Mouse (Mus musculus): ENCODE data around the gene Fzr1. TPM values are rescaled to one million over a fixed set of nuclear protein-coding genes. Genes with fewer than 3 reads are reported as not detected.
A peak's percentile ranks its signal among the peaks of the same experiment; 100 is the strongest.

Fzr1 gene
- total and polyA plus RNA-seq, 2 experiments from 2014 or later, result 47.6 to 48.4 TPM

DNA sequence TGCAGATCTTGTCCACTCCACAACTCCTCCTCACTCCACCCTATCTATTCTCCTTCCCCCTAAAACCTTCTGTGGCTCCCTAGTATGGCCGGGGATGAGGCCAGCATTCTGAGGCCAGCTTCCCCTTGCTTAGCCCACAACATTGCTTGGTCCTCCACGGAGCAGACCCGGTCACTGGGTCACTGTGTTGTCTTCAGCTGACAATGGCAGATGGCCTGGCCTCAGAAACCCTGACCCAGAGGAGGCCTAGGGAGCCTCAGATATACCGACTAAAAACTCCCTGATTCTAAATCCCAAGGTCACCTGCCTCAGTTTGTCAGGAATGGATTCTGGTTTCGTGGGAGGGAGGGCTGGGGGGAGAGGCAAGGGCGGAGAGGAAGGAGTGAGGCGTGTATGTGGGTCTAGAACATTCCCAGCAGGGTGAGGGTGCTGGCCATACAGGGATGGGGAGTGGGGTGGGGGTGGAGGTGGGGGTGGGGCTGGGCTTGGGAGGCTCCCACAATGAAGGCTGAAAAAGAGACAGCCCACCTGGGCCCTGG lies 24.0 kb upstream of the Fzr1 start:
- WGBS, result 35% methylated on average over 7 of the region's 7 CpGs
- Histone ChIP-seq H3K27me3 (ENCODE audit: control insufficient read depth, insufficient read depth, low read length) (no peaks in the 10 kb centered on the region), H3K27ac (ENCODE audit: low read depth) (peak overlapping the region; percentile 75), H3K9me3 (replicated peaks; ENCODE audit: control insufficient read depth, low read length) (no peaks in the 10 kb centered on the region), H3K4me1 (ENCODE audit: control insufficient read depth, insufficient read depth) (peaks cover 22% of the 10 kb centered on the region), H3K4me2 (ENCODE audit: low read depth, low read length) (peak overlapping the region; percentile 30; the same call in 1 of the 2 replicates), H3K4me3 (ENCODE audit: low read depth, low read length) (no peak overlapping the region), H3K9ac (replicated peaks; ENCODE audit: low read depth, low read length) (no peak overlapping the region), H3K36me3 (replicated peaks; ENCODE audit: control insufficient read depth, insufficient read depth, low read length) (peaks cover 77% of the 10 kb centered on the region)
- no peak for ATAC-seq (ENCODE audit: insufficient read depth, low read depth)
- no peak for DNase-seq (ENCODE audit: low spot score)
- no peak for TF ChIP-seq CTCF (IDR thresholded peaks at IDR 0.05; ENCODE audit: low read depth)
- no peak for TF ChIP-seq EP300 (IDR thresholded peaks at IDR 0.05; ENCODE audit: low read depth)

DNA sequence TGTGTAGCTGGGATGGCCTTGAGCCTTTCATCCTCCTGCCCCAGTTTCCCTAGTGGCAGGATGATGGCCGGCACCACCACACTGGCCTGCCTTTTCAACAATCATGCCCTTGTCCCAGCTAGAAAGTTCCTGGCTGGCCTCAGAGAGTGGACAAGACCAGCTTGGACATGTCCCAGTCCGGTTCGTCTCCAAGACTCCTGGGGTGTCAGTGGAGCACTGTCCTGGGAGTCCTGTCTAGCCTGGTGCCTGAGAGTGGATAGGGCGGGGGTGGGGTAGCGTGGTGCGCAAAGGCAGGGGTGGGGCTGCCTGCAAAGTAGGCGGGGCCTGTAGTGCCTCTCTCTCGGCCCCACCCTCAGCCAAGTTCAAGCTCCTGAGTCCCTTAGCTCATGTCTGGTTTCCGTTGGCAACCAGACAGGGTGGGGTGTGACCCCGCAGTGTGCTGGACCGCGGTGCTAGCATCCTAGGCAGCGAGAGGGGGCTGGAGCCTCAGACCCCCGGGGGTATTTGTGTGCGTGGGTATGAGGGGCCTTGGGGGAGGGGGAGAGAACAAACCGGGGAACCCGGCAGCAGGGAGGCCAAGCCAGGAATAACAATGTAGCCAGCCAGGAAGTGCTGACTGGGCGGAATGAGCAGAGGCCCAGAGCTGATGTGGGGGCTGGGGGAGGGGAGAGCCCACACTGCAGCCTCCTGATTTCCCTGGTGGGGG lies 23.4 kb upstream of the Fzr1 start:
- Histone ChIP-seq H3K9me3 (replicated peaks; ENCODE audit: control insufficient read depth, low read length) (no peaks in the 10 kb centered on the region), H3K36me3 (replicated peaks; ENCODE audit: control insufficient read depth, insufficient read depth, low read length) (peaks cover 76% of the 10 kb centered on the region), H3K4me3 (ENCODE audit: low read depth, low read length) (no peak overlapping the region), H3K4me1 (ENCODE audit: control insufficient read depth, insufficient read depth) (peaks cover 16% of the 10 kb centered on the region), H3K9ac (replicated peaks; ENCODE audit: low read depth, low read length) (no peak overlapping the region), H3K27ac (ENCODE audit: low read depth) (peak overlapping the region; percentile 75), H3K27me3 (ENCODE audit: control insufficient read depth, insufficient read depth, low read length) (no peaks in the 10 kb centered on the region), H3K4me2 (ENCODE audit: low read depth, low read length) (peak overlapping the region; percentile 30; the same call in 1 of the 2 replicates)
- no peak for TF ChIP-seq CTCF (IDR thresholded peaks at IDR 0.05; ENCODE audit: low read depth)
- TF ChIP-seq EP300 (IDR thresholded peaks at IDR 0.05; ENCODE audit: low read depth), result no peak; the same call in none of the 2 replicates
- DNase-seq (ENCODE audit: low spot score) (peak; percentile 75), ATAC-seq (ENCODE audit: insufficient read depth, low read depth) (peak; percentile 73)
- WGBS, result 19% methylated on average over 18 of the region's 18 CpGs

- DNase-seq (ENCODE audit: low spot score) (peak; percentile 68), ATAC-seq (ENCODE audit: insufficient read depth, low read depth) (peak; percentile 28; the same call in 1 of the 2 replicates)
- H3K27me3 ChIP-seq (ENCODE audit: control insufficient read depth, insufficient read depth, low read length), result no peaks in the 10 kb centered on the region
- no peak overlapping the region for H3K9ac ChIP-seq (replicated peaks; ENCODE audit: low read depth, low read length)
- H3K9me3 ChIP-seq (replicated peaks; ENCODE audit: control insufficient read depth, low read length), result no peaks in the 10 kb centered on the region
- H3K4me1 ChIP-seq (ENCODE audit: control insufficient read depth, insufficient read depth), result peaks cover 15% of the 10 kb centered on the region
- TF ChIP-seq EP300 (IDR thresholded peaks at IDR 0.05; ENCODE audit: low read depth) (no peak), CTCF (IDR thresholded peaks at IDR 0.05; ENCODE audit: low read depth) (no peak)
- H3K27ac ChIP-seq (ENCODE audit: low read depth), result peak overlapping the region; percentile 75
- H3K4me2 ChIP-seq (ENCODE audit: low read depth, low read length), result no peak overlapping the region
- WGBS, result 41% methylated on average over 10 of the region's 10 CpGs
- H3K36me3 ChIP-seq (replicated peaks; ENCODE audit: control insufficient read depth, insufficient read depth, low read length), result peaks cover 77% of the 10 kb centered on the region
- H3K4me3 ChIP-seq (ENCODE audit: low read depth, low read length), result no peak overlapping the region
Measured at GRCm38 (mm10) chr10:81401205-81401520, 22.8 kb upstream of the Fzr1 start.

GRCm38 (mm10) chr10:81400371-81401204 lies 22.3 kb upstream of the Fzr1 start:
- H3K36me3 ChIP-seq (replicated peaks; ENCODE audit: control insufficient read depth, insufficient read depth, low read length), result peaks cover 71% of the 10 kb centered on the region
- no peak overlapping the region for H3K4me2 ChIP-seq (ENCODE audit: low read depth, low read length)
- H3K9ac ChIP-seq (replicated peaks; ENCODE audit: low read depth, low read length), result no peak overlapping the region
- peak overlapping the region; percentile 75; the same call in 1 of the 2 replicates for H3K27ac ChIP-seq (ENCODE audit: low read depth)
- no peak for DNase-seq (ENCODE audit: low spot score)
- no peak for ATAC-seq (ENCODE audit: insufficient read depth, low read depth)
- H3K27me3 ChIP-seq (ENCODE audit: control insufficient read depth, insufficient read depth, low read length), result no peaks in the 10 kb centered on the region
- H3K4me1 ChIP-seq (ENCODE audit: control insufficient read depth, insufficient read depth), result peaks cover 15% of the 10 kb centered on the region
- 78% methylated on average over 22 of the region's 22 CpGs for WGBS
- TF ChIP-seq EP300 (IDR thresholded peaks at IDR 0.05; ENCODE audit: low read depth), result no peak
- no peak for TF ChIP-seq CTCF (IDR thresholded peaks at IDR 0.05; ENCODE audit: low read depth)
- H3K4me3 ChIP-seq (ENCODE audit: low read depth, low read length), result no peak overlapping the region
- H3K9me3 ChIP-seq (replicated peaks; ENCODE audit: control insufficient read depth, low read length), result no peaks in the 10 kb centered on the region

- H3K4me1 ChIP-seq (ENCODE audit: control insufficient read depth, insufficient read depth), result peaks cover 15% of the 10 kb centered on the region
- H3K4me3 ChIP-seq (ENCODE audit: low read depth, low read length), result no peak overlapping the region
- H3K27me3 ChIP-seq (ENCODE audit: control insufficient read depth, insufficient read depth, low read length), result no peaks in the 10 kb centered on the region
- H3K27ac ChIP-seq (ENCODE audit: low read depth), result no peak overlapping the region
- no peak overlapping the region for H3K4me2 ChIP-seq (ENCODE audit: low read depth, low read length)
- no peak for DNase-seq (ENCODE audit: low spot score)
- no peaks in the 10 kb centered on the region for H3K9me3 ChIP-seq (replicated peaks; ENCODE audit: control insufficient read depth, low read length)
- ATAC-seq (ENCODE audit: insufficient read depth, low read depth), result no peak
- 82% methylated on average over 18 of the region's 18 CpGs for WGBS
- H3K9ac ChIP-seq (replicated peaks; ENCODE audit: low read depth, low read length), result no peak overlapping the region
- H3K36me3 ChIP-seq (replicated peaks; ENCODE audit: control insufficient read depth, insufficient read depth, low read length), result peaks cover 64% of the 10 kb centered on the region
- TF ChIP-seq CTCF (IDR thresholded peaks at IDR 0.05; ENCODE audit: low read depth), result no peak
- no peak for TF ChIP-seq EP300 (IDR thresholded peaks at IDR 0.05; ENCODE audit: low read depth)
Measured at GRCm38 (mm10) chr10:81399798-81400308, 21.5 kb upstream of the Fzr1 start.
